In genomic region chr13:93231016-93231415, GRCm38 (mm10) we compare ENCODE assay signal across 15 mouse cellular contexts. TPM values are rescaled to one million over a fixed set of nuclear protein-coding genes. Genes with fewer than 3 reads are reported as not detected.
DNase-seq lines count a peak whose midpoint lies in the region; ATAC-seq and TF ChIP-seq lines count a peak whose summit lies in the region.
"Had no signal": no experiment of that assay in that cellular context is flagged by ENCODE, and none has a peak within 500 bp of the region (broad histone marks: within the 10 kb centered on the region; RNA-seq: fewer than 3 reads in every experiment).

No protein-coding gene starts in this region.

- H3K36me3 ChIP-seq in kidney, embryonic 14.5 days (ENCODE audit: control insufficient read depth, insufficient read depth, low read length) = no peaks in the 10 kb centered on the region
- H3K36me3 ChIP-seq: hindbrain, embryonic 15.5 days had no signal

- TF ChIP-seq CTCF in cerebellum, adult 2 months (IDR thresholded peaks at IDR 0.05; ENCODE audit: borderline replicate concordance, insufficient read depth, low read depth, low read length) = no peak

- no peak for ATAC-seq in kidney, embryonic 14.5 days (ENCODE audit: low FRiP score, low TSS enrichment)
- ATAC-seq: forebrain, postnatal 0 days had no signal

- H3K9ac ChIP-seq in kidney, embryonic 14.5 days (ENCODE audit: low read depth, low read length) = no peak overlapping the region
- H3K9ac ChIP-seq: forebrain, postnatal 0 days; hindbrain, embryonic 15.5 days had no signal

- TF ChIP-seq POLR2A in cerebellum, adult 2 months (IDR thresholded peaks at IDR 0.05; ENCODE audit: borderline replicate concordance, insufficient read depth, low read length) = no peak

- no peaks in the 10 kb centered on the region for H3K4me1 ChIP-seq in kidney, embryonic 14.5 days (ENCODE audit: control insufficient read depth, insufficient read depth, low read length)
- H3K4me1 ChIP-seq in cerebellum, adult 2 months (ENCODE audit: control insufficient read depth, insufficient read depth, low read length) = no peaks in the 10 kb centered on the region
- H3K4me1 ChIP-seq: hindbrain, embryonic 15.5 days had no signal

- no peak overlapping the region for H3K4me2 ChIP-seq in kidney, embryonic 14.5 days (replicated peaks; ENCODE audit: low read depth, low read length)
- H3K4me2 ChIP-seq: hindbrain, embryonic 15.5 days had no signal

- H3K9me3 ChIP-seq in kidney, embryonic 14.5 days (ENCODE audit: control insufficient read depth, low read length) = no peaks in the 10 kb centered on the region
- H3K9me3 ChIP-seq: hindbrain, embryonic 15.5 days had no signal

- no peak overlapping the region for H3K4me3 ChIP-seq in kidney, embryonic 14.5 days (ENCODE audit: low read length)
- no peak overlapping the region for H3K4me3 ChIP-seq in cerebellum, adult 2 months (replicated peaks; ENCODE audit: insufficient read depth, low read depth, low read length)
- H3K4me3 ChIP-seq: hindbrain, embryonic 15.5 days had no signal

- H3K27ac ChIP-seq in kidney, embryonic 14.5 days (ENCODE audit: low read depth, low read length) = no peak overlapping the region
- H3K27ac ChIP-seq in cerebellum, adult 2 months (ENCODE audit: insufficient read depth, low read length) = no peak overlapping the region
- H3K27ac ChIP-seq: hindbrain, embryonic 15.5 days had no signal

- H3K27me3 ChIP-seq in kidney, embryonic 14.5 days (ENCODE audit: control insufficient read depth, insufficient read depth, low read length) = no peaks in the 10 kb centered on the region
- H3K27me3 ChIP-seq in cerebellum, adult 2 months (ENCODE audit: control insufficient read depth, insufficient read depth, low read length) = no peaks in the 10 kb centered on the region
- H3K27me3 ChIP-seq: hindbrain, embryonic 15.5 days had no signal

- 66% methylated on average over 4 of the region's 4 CpGs for WGBS in kidney, embryonic 14.5 days
- 76% methylated on average over 4 of the region's 4 CpGs for WGBS in cerebellum, adult 2 months

- peak; percentile 16 for DNase-seq in kidney, adult 9 months
- peak; percentile 64 for DNase-seq in MEL-GATA-1-ER (ENCODE audit: extremely low read depth, low read depth)
- DNase-seq in gastrocnemius, postnatal 25 days = peak; percentile 61
- peak; percentile 22 for DNase-seq in lung, postnatal 10 days
- DNase-seq in adipocyte (ENCODE audit: low spot score) = no peak
- no peak for DNase-seq in cerebellum, adult 2 months
- no peak for DNase-seq in embryo, embryonic 10.5 days (ENCODE audit: low spot score)
- DNase-seq: adrenal gland, postnatal 25 days; embryo, embryonic 11 days; forebrain, postnatal 0 days; left cerebral cortex, postnatal 4 days; right cerebral cortex, adult 18-20 months; thymus, postnatal 14 days had no signal

RNA-seq across cellular contexts. Expression of gene Tent2, which starts 38.8 kb away (rescaled TPM):
- polyA plus RNA-seq in kidney, embryonic 14.5 days (2014; fragmentation: Nextera tagmentation; extraction: Ambion mirVana) = 62.7 and 86.3 TPM in 2 replicates
- total RNA-seq in gastrocnemius, postnatal 25 days (2021) = 10 to 100 TPM; 10.3 to 10.5 TPM
- polyA plus RNA-seq in cerebellum, adult 2 months (2012; rRNA removed) = 33.3 and 34.1 TPM in 2 replicates

Comparison
In these comparisons a context has a peak if more than half of its experiments do, and no peak if none do; other contexts are left out.
1. DNase-seq: peak in kidney, adult 9 months (single experiment), MEL-GATA-1-ER (single experiment), gastrocnemius, postnatal 25 days (single experiment) and lung, postnatal 10 days (single experiment); none in adipocyte (single experiment), cerebellum, adult 2 months (0 of 2) and embryo, embryonic 10.5 days (single experiment).